In genomic region chr10:120660503-120660902, GRCm38 (mm10) we compare ENCODE assay signal across 19 mouse cellular contexts.
DNase-seq lines count a peak whose midpoint lies in the region; ATAC-seq lines count a peak whose summit lies in the region.
"Had no signal": no experiment of that assay in that cellular context is flagged by ENCODE, and none has a peak within 500 bp of the region (broad histone marks: within the 10 kb centered on the region; RNA-seq: fewer than 3 reads in every experiment).

No protein-coding gene starts in this region.

- ATAC-seq in embryonic facial prominence, embryonic 11.5 days (replicated peaks; ENCODE audit: insufficient number of reproducible peaks, low FRiP score, low TSS enrichment, low read depth) = no peak; the same call in 1 of the 2 replicates
- ATAC-seq: forebrain, embryonic 14.5 days had no signal

- H3K4me3 ChIP-seq in embryonic facial prominence, embryonic 11.5 days (ENCODE audit: low read depth, low read length) = no peak overlapping the region
- H3K4me3 ChIP-seq: heart, embryonic 13.5 days; hindbrain, embryonic 10.5 days had no signal

- H3K9ac ChIP-seq in embryonic facial prominence, embryonic 11.5 days (replicated peaks; ENCODE audit: low read length) = no peak overlapping the region
- H3K9ac ChIP-seq: heart, embryonic 13.5 days; lung, embryonic 14.5 days had no signal

- peak; percentile 47 for DNase-seq in embryo, embryonic 11 days
- DNase-seq in embryo, embryonic 9.5 days (ENCODE audit: extremely low spot score) = no peak
- DNase-seq in left cerebral cortex, postnatal 4 days = peak; percentile 21
- no peak for DNase-seq in left cerebral cortex, adult 8-10 months (ENCODE audit: low spot score in 2 of 2)
- peak; percentile 53 for DNase-seq in embryonic facial prominence, embryonic 11.5 days (ENCODE audit: low spot score)
- DNase-seq in mesoderm, embryonic 11.5 days (ENCODE audit: low read depth, low spot score) = peak; percentile 67
- DNase-seq in layer of hippocampus, postnatal 25 days (ENCODE audit: extremely low spot score in 1 of 2, low spot score in 1 of 2) = no peak
- no peak for DNase-seq in layer of hippocampus, adult 9-10 months (ENCODE audit: low spot score)
- DNase-seq: adrenal gland, postnatal 10 days; cerebellum, adult 9-11 months; gastrocnemius, postnatal 10 days; kidney, adult 9 months; liver; lung, embryonic 14.5 days; right cerebral cortex, postnatal 4 days; thymus, postnatal 36 days had no signal

- WGBS in embryonic facial prominence, embryonic 11.5 days = 43% methylated on average over 6 of the region's 6 CpGs

- H3K4me2 ChIP-seq in embryonic facial prominence, embryonic 11.5 days (ENCODE audit: low read depth, low read length) = no peak overlapping the region
- H3K4me2 ChIP-seq: heart, embryonic 13.5 days; lung, embryonic 14.5 days had no signal

- no peaks in the 10 kb centered on the region for H3K9me3 ChIP-seq in embryonic facial prominence, embryonic 11.5 days (replicated peaks; ENCODE audit: control insufficient read depth, low read length)
- H3K9me3 ChIP-seq: heart, embryonic 13.5 days; hindbrain, embryonic 10.5 days had no signal

- no peaks in the 10 kb centered on the region for H3K27me3 ChIP-seq in embryonic facial prominence, embryonic 11.5 days (ENCODE audit: control insufficient read depth, insufficient read depth, low read length)
- H3K27me3 ChIP-seq: heart, embryonic 13.5 days had no signal

- H3K36me3 ChIP-seq in embryonic facial prominence, embryonic 11.5 days (replicated peaks; ENCODE audit: control insufficient read depth, insufficient read depth, low read depth, low read length) = no peaks in the 10 kb centered on the region
- H3K36me3 ChIP-seq: heart, embryonic 13.5 days; hindbrain, embryonic 10.5 days had no signal

- H3K4me1 ChIP-seq in embryonic facial prominence, embryonic 11.5 days (ENCODE audit: control insufficient read depth, insufficient read depth, low read length) = no peaks in the 10 kb centered on the region

- intact Hi-C loops in left cerebral cortex, postnatal 4 days (cut with DNase I) = no loop called here

- H3K27ac ChIP-seq in embryonic facial prominence, embryonic 11.5 days (replicated peaks; ENCODE audit: low read depth, low read length) = no peak overlapping the region
- H3K27ac ChIP-seq: heart, embryonic 13.5 days; hindbrain, embryonic 10.5 days had no signal

Comparison
In these comparisons a context has a peak if more than half of its experiments do, and no peak if none do; other contexts are left out.
1. DNase-seq: peak in embryo, embryonic 11 days (single experiment), left cerebral cortex, postnatal 4 days (single experiment), embryonic facial prominence, embryonic 11.5 days (single experiment) and mesoderm, embryonic 11.5 days (single experiment); none in embryo, embryonic 9.5 days (single experiment), left cerebral cortex, adult 8-10 months (0 of 2), layer of hippocampus, postnatal 25 days (0 of 2) and layer of hippocampus, adult 9-10 months (single experiment).